Mouse (Mus musculus) adipocyte (in vitro differentiated cells): ENCODE measurements around the gene Map2.

Source experiments
- DNase-seq: peaks from one replicate; pipeline ENCODE4 v3.0.0-alpha.2; 2016; ENCODE audit warnings: low spot score

The Map2 gene

DNA sequence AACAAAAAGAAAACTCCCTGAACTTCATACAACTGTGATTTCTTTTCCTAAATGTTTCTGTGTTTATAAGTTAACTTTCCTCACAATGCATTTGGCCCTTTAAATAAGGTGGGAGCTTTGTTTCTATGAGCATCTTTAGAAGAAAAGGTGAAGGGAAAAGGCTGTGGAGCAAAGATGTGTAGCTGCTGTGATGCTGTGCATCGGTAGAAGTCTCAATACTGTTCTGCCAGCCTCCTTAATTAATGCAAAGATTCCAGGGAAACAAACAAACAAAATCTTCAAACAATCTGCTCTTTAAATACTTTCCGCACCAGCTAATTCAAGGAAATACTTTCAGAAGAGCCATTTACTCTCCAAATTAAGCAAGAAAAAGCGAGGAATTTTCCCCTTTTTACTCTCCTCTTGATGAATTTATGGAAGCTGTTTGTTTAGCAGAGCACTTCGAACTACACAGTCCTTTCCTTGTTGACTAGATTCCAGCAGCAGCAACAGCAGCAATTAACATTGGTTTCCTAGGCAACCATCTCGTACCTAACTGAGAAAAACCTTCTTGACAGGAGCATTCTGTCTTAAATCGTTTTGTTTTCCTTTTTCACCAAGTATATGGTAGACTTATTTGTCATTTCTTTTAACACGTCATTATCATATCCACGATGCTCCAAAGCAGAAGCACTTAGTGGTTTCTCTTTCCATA is 220.0 kb downstream of the Map2 start:
- no peak for DNase-seq

DNA sequence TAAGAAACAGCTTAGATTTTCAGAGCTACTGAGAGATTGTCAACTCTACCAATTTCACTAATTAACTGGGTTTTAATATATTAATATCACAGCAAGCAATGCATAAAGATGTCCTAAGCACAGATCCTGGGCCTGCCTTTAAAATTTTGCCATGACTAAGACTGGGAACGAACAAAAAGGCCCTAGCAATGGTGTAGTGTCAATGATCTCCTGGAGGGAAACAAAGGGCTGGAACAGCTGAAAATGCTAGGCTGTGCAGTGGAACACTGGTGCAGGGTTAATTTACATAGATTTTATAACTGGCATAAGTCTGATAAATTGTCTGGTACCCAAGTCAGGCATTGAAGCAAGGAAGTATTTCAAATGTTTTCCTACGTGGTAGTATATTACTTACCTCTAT is 220.8 kb downstream of the Map2 start:
- no peak for DNase-seq

DNA sequence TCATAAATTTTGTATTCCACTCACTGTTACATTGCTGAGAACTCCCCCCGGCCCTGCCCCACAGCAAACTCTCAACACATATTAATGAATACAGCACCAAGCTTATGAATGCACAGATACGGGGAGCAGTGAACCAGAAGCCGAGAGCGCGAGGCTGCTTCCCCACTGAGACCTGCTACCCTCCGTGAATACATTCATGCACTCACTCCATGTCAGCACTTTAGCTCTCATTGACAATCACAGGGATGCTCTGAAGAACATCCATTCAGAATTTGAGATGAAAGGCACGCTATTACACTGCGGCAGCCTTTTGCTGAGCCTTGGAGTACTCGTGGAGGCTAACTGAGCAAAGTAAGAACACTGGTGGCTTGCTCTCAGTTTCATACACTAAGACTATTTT is 226.8 kb downstream of the Map2 start:
- no peak for DNase-seq

DNA sequence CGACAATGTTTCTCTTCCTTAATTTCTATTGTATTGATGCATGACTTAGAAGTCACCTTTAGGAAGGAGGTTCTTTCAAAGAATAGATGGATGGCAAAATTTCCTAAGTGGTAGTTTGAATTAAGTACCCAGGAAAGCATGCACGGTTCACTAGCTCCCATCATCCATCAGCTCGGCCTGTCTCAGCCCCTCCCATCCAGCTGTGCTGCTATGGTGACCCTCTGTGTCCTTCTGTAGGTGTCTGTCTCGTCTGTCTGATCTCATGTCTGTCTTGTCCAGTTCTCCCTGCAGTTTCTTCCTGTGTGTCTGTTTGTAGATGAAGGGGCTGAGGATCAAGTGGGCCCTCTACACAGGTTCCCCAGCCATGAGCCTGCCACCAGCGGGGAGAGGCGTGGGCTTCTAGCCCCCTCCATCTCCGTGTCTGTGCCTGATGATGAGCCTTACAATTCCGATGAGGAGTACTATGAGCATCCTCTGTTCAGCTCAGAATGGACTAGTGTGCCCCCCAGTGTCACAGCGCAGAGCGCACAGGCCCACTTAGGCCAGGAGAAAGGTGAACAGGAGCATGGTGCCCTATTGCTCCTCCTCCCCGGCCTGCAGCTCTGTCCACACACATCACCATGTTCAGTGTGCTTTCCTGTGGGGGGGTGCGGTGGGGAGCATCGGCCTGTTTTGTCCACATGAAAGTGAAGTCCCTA is 232.3 kb downstream of the Map2 start:
- DNase-seq: no peak

DNA sequence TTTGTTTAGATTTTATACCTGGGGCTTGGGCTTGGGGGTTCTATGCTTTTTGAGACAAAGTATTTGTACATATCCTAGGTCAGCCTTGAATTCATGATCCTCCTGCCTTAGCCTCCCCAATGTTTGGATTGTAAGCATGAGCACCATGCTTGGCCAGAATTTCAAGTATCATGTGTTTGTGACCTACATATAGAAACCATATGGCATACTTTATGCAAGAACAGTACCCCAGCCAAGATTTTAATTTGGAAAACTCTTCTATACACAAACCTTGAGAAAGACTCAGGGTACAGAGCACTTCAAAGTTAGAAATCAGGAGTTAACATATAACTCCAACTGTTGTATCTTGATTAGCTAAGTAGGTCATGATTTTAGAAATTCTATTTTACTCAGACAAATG is 243.3 kb downstream of the Map2 start:
- no peak for DNase-seq

DNA sequence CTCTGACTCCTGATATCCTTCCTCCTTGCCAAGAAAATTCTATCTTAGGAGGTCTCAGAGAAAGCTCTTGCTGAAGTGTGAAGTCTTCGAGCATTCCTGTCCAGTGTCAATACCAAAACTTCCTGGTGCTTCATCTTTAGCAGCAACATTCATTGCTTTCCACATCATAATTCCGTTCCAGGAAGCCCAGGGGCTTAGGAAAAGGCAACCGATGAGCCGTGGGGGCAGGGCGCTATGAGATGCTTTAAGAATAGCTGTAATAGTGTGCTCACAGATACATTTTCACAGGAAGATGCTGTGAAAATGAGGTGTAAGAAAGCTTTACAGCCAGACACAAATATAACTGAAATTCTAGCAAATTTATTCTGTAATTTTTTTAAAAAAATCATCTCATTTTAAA is 251.0 kb downstream of the Map2 start:
- DNase-seq: no peak

DNA sequence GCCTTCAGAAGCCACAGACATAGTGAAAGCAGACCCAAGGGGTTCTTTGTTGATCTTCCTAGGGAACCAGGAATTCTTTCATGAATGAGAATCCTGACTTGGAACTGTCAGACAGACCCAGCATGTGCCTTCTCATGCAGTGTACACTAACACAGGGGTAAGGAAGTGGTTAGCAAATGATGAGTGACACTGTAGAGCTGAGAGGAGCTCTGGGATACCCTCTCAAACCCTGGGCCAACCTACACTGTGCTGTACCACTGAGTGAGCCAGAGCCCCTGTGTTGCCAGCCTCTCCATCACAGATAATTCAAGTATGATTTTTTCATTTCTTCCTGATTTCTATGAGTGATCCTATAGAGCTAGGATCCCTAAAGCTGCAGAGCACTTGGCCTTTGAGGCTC is 255.9 kb downstream of the Map2 start:
- DNase-seq: no peak

DNA sequence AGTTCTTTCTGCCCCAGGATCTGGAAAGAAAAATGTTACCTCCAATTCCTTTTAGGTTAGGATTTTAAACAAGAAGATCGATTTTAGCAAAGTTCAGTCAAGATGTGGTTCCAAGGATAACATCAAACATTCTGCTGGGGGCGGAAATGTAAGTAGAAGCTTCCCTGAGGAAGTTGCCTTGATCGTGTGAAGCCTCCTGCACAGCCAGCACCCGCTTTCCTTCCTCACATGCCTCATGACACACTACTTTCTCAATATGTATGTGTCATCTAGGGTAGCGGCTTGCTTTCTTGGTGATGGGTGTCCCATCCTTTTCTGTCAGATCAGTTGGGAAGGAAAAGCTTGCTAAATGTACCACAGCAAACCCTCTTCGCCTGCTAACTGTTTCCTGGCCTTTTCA is 256.4 kb downstream of the Map2 start:
- DNase-seq: no peak

DNA sequence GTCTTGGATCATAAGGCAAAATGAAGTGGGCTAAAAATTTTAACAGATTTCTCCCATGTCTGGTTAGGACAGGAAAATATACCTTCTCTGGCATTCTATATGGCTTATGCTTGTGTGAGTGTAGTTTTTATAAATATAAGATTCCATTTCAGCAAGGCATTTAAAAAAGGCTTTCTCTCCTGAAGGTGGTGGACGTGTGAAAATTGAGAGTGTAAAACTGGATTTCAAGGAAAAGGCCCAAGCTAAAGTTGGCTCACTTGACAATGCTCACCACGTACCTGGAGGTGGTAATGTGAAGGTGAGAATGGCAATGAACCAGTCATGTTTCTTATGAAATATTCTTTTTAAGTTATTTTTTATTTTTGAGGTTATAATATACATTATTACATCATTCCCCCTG is 263.0 kb downstream of the Map2 start:
- no peak for DNase-seq

DNA sequence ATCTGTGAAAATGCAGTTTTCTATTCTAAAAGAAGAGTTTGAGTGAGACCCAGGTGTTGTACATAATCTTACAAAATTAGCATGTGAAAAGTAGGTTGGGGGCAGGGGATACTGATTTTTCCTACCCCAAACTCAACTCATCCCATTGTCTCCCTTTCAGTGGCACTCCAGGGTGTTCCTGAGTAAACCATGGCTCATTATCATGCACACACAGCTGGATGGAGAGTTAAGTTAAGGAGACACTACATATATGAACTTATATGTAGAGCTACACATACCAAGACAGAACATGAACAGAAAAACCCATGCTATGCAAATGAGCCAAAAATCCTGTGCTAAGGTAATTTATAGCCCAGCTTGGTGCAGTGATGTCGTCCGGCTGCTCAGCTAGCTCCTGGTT is 267.8 kb downstream of the Map2 start:
- no peak for DNase-seq

DNA sequence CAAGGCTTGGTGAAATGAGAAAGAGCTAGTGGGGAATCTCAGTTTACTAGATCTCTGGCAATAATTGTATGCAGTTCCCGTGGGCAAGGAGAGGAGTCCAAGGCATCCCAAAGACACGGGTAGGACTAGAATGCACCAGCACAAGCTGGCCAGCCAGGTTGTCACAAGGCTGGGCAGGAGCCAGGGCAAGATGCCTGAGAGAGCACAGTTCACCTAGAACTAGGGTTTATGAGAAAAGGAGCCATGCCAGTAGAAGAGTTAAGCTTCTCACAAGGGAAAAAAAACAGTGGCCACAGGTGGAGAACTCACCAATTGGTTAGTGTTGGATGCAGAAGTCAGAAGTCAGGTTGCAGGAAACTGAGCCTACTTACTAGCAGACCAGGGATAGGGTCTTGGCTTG is 274.4 kb downstream of the Map2 start:
- peak; percentile 17 for DNase-seq

DNA sequence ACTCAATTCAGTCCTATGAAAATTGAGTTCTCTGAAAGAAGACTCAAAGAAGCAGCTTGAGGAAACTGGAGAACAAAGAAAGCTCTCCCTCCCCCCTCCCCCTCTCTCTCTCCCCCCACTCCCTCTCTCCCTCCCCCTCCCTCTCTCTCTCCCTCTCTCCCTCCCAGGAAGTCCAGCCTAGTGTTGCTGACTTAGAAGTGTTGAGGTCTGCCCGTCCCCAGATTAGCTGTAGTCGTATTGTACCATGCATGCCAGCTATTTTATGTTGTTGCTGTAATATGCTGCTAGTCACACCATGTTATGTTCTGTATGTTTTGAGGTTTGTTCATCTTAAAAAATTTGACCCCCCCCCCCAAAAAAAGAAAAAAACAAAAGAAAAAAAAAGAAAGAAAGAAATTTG is 281.5 kb downstream of the Map2 start:
- no peak for DNase-seq

DNA sequence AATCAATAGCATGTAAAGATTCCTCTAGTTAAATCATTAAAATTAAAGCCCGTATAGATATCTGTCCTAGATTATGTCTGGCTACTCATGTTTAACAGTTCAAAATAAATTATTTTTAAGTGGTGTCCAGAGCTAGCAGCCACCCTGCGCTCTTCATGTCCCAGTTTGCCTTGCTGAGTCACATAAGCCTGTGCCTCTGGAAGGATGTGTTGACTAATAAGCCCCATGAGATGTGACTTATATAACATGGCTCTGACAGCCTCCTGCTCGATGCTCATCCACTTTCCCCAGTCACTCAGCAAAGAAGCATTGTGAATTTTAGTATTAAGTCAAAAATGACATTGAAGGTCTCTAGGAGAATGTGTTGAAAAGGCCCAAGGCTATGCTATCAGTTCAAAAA is 282.7 kb downstream of the Map2 start:
- no peak for DNase-seq

DNA sequence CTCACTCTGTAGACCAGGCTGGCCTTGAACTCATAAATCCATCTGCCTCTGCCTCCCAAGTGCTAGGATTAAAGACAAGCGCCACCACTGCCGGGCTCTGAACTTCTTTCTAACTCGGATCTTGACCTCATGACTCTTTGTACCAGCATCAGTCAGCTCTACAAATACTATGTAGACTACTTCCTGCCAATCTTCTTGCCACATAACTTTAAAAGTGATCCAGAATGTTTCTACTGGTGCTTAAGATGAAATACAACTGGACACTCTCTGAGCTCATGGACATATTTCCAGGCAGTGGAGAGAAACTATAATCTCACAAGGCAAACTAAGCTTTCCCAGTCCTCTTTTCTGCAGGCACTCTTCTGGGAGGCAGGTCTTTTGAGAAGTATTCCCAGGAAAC is 284.3 kb downstream of the Map2 start:
- no peak for DNase-seq

DNA sequence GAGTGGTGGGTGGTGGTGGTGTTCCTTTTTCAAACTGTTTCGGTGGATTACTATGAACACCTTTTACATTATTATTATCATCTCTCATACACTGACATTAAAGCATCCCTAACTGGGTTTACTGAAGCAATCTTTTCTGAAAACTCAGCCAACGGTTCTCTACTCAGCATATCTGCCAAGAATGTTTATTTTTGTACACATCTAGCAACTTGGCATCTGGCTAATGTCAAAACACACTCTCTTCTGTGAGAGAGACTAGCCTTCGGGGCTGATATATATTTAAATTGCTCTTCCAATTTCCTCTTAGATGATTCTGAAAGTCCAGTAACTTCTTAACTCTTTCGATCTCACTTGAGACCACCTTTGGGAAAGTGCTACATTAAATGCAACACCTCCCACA is 285.8 kb downstream of the Map2 start:
- no peak for DNase-seq

DNA sequence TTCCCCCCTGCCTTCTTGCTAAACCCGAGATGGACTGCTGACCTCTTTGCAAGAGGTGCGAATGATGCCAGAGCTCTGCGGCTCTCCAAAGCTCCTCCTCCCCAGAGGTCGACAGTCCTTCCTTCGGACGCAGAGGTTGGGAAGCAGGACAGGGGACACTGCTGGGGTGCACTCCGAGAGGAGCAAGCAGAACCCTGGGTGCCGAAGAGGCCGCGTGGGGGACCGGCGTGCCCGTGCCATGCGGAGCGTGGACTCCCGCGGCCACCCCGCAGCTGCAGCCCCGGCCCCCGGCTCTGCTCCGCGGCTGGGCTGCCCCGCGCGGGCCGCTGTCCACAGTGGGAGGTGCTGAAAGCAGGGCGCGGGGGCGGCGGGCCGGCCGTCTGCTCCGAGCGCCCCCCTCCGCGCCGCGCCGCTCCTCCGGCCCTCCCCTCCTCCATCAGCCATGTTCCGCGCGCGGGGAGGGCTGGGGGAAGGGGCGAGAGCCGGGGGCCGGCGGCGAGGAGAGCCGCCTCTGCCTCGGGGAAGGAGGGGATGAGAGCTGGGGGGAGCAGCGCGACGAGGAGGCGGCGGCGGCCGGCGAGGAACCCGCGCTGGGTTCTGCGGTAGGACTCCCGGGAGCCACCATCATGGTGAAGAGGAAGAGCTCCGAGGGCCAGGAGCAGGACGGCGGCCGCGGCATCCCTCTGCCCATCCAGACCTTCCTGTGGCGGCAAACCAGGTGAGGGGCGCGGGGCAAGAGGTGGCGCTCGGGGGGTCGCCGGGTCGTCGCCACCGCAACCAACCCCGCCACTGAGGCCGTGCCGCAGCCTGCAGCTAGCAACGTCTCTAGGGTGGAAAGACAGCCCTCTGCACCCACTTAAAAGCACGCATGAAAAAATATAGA is 293.0 kb downstream of the Map2 start, which contains the start of gene Unc80:
TSS of gene Unc80 (plus strand) at position 547 of the 883 bp plus-strand sequence.
- no peak for DNase-seq

DNA sequence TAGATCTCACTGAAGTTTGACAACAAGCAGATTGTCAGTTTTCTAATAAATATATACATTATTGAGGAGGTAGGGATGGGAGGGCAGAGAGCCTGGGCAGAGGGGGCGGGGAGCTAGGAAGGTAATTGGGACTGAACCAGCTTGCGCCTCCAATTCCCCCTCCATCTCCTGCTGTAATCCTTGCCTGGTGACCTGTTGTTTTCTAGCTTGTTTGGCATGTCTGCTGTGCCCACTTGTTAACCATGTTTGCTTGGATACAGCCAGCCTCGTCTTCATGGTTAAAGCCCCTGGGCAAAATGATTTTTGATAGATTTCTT is 293.6 kb downstream of the Map2 start:
- DNase-seq: no peak

DNA sequence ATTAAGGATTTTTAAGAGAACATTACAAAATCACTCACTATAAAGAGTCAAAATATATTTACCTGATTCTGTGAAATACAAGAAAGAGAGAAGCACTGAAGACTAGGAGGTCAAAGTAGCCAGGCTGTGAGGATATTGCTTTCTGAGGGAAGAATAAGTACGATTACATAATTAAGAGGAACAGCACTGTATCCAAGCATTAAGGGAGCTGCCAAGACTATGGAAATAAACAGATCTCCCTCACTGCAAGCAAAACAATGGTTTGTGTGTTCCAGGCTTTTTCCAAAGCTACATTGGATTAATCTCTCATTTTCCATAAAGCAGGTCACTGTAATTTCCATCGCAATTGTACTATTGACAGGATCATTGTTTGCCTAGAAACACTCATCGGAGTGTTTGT is 307.7 kb downstream of the Map2 start:
- DNase-seq: no peak
